Mouse (Mus musculus): ENCODE results near the gene Tead1.

- TF ChIP-seq POLR2A (IDR thresholded peaks at IDR 0.05; ENCODE audit: insufficient read depth, low read depth, low read length) (no peak), CTCF (IDR thresholded peaks at IDR 0.05; ENCODE audit: insufficient read depth, low read depth, low read length) (no peak)
These were observed 74.2 kb downstream of the Tead1 start for GRCm38 (mm10) chr7:112753314-112753713.
